Mouse (Mus musculus): ENCODE measurements at regions not wholly inside any gene's neighbourhood (a gene's known extent, or its start where the extent isn't known, plus 50 kb on each side); places are given as distances from the start of the nearest gene placed in this dataset.

GRCm38 (mm10) chr15:36719241-36719640, 288.3 kb downstream of the Zfp706 start:
- DNase-seq (ENCODE audit: low spot score): no peak

- DNase-seq (ENCODE audit: low spot score): peak; percentile 36
Observed at GRCm38 (mm10) chr15:36717835-36718234, 289.7 kb downstream of the Zfp706 start.

GRCm38 (mm10) chr15:36716686-36717038, 290.9 kb downstream of the Zfp706 start:
- no peak for DNase-seq (ENCODE audit: low spot score)

- DNase-seq (ENCODE audit: low spot score): peak; percentile 82
Observed at GRCm38 (mm10) chr15:36715745-36716685, 291.6 kb downstream of the Zfp706 start.

- DNase-seq (ENCODE audit: low spot score): no peak
Observed at GRCm38 (mm10) chr15:36715159-36715558, 292.4 kb downstream of the Zfp706 start.

- DNase-seq (ENCODE audit: low spot score): no peak
Observed at GRCm38 (mm10) chr15:36709788-36710187, 297.8 kb downstream of the Zfp706 start.

GRCm38 (mm10) chr15:36708471-36708870, 299.1 kb downstream of the Zfp706 start:
- DNase-seq (ENCODE audit: low spot score): peak; percentile 93

- peak; percentile 73 for DNase-seq (ENCODE audit: low spot score)
Observed at GRCm38 (mm10) chr15:36705990-36706389, 301.6 kb downstream of the Zfp706 start.

- no peak for DNase-seq (ENCODE audit: low spot score)
Observed at GRCm38 (mm10) chr15:36705391-36705790, 302.2 kb downstream of the Zfp706 start.

- DNase-seq (ENCODE audit: low spot score): peak; percentile 32
Observed at GRCm38 (mm10) chr15:36701846-36702245, 305.7 kb downstream of the Zfp706 start.

- DNase-seq (ENCODE audit: low spot score): no peak
Observed at GRCm38 (mm10) chr15:36700196-36700595, 307.4 kb downstream of the Zfp706 start.

- DNase-seq (ENCODE audit: low spot score): peak; percentile 74
Observed at GRCm38 (mm10) chr15:36695199-36696129, 312.1 kb downstream of the Zfp706 start.

- no peak for DNase-seq (ENCODE audit: low spot score)
Observed at GRCm38 (mm10) chr15:36691002-36691652, 316.4 kb downstream of the Zfp706 start.

- DNase-seq (ENCODE audit: low spot score): no peak
Observed at GRCm38 (mm10) chr15:36689881-36690280, 317.7 kb downstream of the Zfp706 start.

- no peak for DNase-seq (ENCODE audit: low spot score)
Observed at GRCm38 (mm10) chr15:36689301-36689700, 318.3 kb downstream of the Zfp706 start.

- no peak for DNase-seq (ENCODE audit: low spot score)
Observed at GRCm38 (mm10) chr15:36688051-36688754, 319.4 kb downstream of the Zfp706 start.

- DNase-seq (ENCODE audit: low spot score): no peak
Observed at GRCm38 (mm10) chr15:36684684-36685083, 322.9 kb downstream of the Zfp706 start.

- no peak for DNase-seq (ENCODE audit: low spot score)
Observed at GRCm38 (mm10) chr15:36682832-36683231, 324.7 kb downstream of the Zfp706 start.

- no peak for DNase-seq (ENCODE audit: low spot score)
Observed at GRCm38 (mm10) chr15:36682159-36682558, 325.4 kb downstream of the Zfp706 start.

- DNase-seq (ENCODE audit: low spot score): no peak
Observed at GRCm38 (mm10) chr15:36680361-36681140, 327.0 kb downstream of the Zfp706 start.

- DNase-seq (ENCODE audit: low spot score): no peak
Observed at GRCm38 (mm10) chr15:36679577-36679976, 328.0 kb downstream of the Zfp706 start.

All from embryo, embryonic 10.5 days (tissue).